Mouse (Mus musculus): ENCODE results near the gene Gm44503.

Gm44503 gene

DNA sequence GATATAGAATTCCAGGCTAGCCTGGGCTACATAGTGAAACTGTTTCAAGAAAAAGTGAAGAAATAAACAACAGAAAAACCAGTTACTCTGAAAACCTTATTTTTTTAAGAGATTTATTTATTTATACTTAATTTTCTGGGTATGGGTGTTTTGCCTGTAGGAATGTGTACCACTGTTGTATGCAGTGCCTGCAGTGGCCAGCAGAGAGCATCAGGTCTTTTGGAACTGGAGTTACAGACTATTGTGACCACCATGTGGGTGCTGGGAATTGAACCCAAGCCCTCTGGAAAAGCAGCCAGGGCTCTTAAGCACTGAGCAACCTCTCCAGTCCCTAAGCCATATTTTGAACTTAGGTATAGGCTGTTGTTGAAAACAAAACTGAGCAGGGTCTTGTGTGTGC lies 14.3 kb downstream of the Gm44503 start:
- DNase-seq (ENCODE audit: low read depth, low spot score), result peak; percentile 55

DNA sequence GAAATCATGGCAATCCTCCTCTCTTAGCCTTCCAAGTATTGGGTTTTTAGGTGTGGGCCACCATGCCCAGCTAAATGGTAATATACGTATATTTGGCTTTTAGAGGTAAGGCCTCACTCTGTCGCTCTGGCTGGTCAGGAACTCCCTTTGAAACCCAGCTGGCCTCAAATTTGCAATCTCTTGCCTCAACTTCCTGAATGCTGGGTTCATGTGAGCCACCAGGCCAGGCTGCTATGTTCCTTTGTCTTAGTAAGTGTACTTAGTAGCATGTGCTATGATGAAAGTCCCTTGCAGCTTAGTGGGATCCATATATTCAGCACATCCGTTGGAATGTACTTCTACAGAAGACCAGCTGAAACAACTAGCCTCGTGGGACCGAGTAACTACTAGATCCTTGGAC lies 16.1 kb downstream of the Gm44503 start:
- no peak for DNase-seq (ENCODE audit: low read depth, low spot score)

DNA sequence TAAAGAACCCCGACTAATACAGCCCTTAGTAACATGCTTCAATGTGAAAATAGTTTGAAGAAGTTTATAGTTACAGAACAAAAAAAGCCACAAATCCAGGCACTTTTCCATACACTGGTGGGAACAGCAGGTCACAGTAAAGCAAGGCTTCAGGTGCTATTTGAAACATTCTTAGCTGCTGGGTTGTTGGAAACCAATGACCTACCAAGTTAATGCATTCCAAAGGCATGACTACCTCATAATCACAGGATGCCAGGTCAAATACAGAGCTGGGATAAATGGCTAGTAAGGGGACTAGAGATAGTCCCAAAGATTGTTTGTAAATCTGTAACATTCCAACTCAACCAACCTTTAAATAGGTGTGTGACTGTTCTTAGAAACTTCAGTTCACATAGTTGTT lies 16.6 kb downstream of the Gm44503 start:
- DNase-seq (ENCODE audit: low read depth, low spot score), result no peak

DNA sequence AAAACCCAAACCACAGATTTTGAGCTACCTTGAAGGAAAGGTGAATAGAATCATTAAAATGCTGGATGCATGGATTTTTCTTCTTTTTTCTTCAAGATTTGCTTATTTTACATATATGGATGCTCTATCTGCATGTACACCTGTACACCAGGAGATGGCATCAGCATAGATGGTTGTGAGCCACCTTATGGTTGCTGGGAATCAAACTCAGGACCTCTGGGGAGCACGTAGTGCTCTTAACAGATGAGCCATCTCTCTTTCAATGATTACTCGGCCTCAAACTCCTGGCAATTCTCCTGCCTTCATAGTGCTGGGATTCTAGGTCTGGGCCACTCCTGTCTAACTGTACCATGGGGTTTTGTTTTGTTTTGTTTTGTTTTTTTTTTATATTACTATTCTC lies 24.4 kb downstream of the Gm44503 start:
- DNase-seq (ENCODE audit: low read depth, low spot score), result peak; percentile 37

DNA sequence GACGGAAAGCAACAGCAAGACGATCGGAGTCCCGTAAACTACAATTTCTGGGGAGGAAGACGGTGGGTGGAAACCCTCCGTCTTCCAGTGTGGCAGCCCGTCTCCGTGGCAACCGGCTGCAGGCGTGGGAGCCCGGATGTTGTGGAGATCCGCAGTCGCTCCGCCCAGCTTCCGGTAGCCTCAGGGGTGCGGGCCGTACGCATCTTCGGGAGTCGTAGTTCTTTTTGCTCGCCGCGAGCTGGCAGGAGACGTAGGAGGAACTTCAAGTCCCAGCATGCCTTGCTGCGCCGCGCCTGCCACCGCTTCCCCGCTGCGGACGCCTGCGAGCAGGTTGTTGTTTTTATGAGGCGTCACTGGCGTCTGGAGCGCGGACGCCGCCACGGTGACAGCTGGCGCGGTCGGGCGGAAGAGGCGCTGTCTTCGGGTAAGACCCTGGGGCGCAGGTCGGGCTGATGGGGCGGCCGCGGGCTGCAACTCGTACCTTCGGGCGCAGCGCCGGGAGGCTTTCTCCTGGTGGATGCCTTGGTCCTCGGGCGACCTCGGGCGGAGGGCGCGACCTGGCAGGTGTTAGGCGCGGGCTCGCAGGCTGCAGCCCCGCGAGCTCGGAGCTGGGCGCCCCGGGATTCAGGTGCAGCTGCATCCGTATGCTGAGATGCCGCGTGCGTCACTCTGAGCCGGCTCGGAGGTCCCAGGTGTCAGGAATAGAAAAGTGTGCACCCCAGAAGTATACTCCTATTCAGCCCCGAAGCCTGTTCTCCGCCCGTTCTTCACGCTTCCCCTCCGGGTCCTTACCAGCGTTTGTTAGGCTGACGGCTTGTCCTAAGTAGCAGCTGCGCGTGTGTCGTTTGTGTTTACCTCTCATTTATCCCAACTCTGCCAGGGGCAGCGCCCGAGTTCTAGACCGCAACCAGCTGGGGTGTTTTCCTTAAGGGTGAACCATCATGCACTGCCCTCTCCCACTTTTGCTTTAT lies 26.9 kb downstream of the Gm44503 start, which contains the start of the genes Ccpg1os and Ccpg1:
Gene Ccpg1os (minus strand): TSS at position 133 of the 971 bp plus-strand sequence.
Gene Ccpg1 (plus strand): TSS at position 180 of the 971 bp plus-strand sequence.
- peak; percentile 99 for DNase-seq (ENCODE audit: low read depth, low spot score)

DNA sequence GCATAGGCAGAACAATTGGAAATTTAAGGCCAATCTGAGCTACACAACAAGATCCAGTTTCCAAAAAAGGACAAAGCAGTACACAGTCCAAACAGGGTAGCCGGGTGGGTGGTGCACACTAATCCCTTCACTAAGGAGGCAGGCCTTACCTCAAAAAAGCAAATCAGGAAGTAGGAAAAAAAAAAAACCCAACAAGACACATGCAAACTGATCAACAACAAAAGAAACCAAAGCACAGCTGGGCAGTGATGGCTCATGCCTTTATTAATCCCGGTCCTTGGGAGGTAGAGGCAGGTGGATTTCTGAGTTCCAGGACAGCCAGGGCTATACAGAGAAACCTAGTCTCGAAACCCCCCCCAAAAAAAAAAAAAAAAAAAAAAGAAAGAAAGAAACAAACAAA lies 29.1 kb downstream of the Gm44503 start:
- DNase-seq (ENCODE audit: low read depth, low spot score), result peak; percentile 44

DNA sequence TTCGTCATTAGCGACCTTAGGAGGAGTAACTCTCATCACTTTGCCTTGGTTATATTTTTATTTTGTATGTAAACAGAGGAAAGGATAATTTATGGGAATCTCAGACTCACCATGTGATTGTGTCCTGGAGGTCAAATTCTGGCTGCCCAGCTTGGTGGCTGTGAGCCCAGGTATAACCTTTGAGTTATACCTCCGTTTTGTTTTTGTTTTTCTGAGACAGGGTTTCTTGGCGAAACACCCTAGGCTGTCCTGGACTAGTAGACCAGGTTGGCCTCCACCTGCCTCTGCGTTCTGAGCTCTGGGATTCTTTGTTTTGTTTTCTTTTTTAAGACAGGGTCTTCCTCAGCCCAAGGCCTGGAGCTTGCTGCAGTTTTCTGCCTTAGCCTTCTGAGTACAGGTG lies 30.1 kb downstream of the Gm44503 start:
- no peak for DNase-seq (ENCODE audit: low read depth, low spot score)

DNA sequence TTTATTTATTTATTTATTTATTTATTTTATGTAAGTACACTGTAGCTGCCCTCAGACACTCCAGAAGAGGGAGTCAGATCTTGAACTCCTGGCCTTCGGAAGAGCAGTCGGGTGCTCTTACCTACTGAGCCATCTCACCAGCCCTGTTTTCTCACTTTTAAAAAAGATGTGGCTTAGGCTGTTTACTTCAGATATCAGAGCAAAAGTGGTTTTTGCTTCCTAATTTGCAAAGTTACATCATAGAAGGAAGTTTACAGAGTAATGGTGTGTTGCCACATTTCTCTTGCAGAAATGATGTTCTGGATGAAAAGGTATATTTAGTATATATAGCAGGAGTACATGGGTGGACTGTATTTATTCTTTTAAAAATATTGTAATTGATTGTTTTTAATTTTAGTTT lies 32.8 kb downstream of the Gm44503 start:
- DNase-seq (ENCODE audit: low read depth, low spot score), result no peak

DNA sequence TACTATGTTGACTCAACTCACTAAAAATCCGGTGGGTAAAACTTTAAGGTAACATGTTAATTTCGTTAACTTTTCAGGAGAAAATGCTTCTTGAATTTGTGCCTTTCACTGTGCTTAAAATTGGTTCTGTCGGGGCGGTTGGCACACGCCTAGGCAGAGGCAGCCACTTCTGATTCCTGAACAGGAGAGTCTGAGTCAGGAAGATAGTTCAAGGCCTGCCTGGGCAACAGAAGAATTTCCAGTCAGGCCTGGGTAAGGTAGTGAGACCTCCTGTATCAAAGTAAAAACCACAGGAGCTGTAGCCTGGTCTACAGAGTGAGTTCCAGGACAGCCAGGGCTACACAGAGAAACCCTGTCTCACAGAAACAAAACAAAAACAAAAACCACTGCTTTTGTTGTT lies 33.9 kb downstream of the Gm44503 start:
- DNase-seq (ENCODE audit: low read depth, low spot score), result no peak

DNA sequence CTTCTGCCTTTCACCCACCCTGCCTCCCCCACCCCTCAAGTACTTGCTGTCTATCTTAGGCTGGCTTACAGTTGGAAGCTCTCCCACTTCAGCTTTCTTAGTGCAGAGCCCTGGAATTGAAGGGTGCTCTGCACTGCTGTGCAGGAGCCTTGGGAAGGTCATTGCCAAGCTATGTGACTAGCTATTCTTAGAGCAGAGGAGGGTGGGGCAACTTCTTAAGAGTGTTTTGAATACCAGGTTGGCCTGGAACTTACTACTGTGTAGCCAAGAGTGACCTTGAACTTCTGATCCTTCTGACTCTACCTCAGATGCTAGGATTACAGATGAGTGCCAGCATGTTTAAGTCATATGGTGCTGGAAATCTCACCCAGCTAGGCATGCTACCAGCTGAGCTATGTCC lies 37.5 kb downstream of the Gm44503 start:
- DNase-seq (ENCODE audit: low read depth, low spot score), result peak; percentile 95

DNA sequence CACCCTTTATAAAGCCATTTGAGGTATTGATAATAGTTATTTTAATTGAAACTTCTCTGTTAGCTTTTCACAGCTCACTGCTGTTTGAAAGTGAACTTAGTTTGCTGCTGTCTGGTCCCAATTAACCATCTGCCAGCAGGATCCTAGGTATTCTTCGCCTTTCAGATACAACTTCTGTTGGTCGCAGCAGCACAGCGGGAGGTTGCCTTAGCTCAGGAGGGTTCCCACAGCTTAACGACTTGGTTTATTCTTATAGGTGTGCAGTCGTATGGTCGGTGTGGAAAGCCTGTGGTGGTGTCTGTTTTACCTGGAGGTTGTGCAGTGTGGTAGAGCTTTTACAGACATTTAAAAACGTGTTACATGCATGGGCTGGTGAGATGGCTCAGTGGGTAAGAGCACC lies 38.2 kb downstream of the Gm44503 start:
- peak; percentile 78 for DNase-seq (ENCODE audit: low read depth, low spot score)

DNA sequence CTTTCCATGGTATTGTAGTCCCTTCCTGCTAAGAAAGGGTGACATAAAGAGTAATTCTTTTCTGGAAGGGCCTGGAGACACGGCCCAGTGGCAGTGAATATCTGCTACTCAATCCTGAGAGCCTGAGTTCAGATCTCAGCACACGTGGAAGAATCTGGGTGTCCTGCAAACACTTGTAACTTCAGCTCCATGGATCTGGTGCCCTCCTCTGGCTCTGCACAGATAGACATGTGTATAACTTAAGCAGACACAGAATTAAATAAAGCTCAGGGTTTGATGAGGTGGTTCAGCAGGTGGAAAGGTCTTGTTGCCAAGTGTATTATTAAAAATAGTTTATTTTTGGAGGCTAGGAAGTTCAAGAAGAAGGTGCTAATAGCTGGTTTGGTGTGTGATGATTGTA lies 41.8 kb downstream of the Gm44503 start:
- no peak for DNase-seq (ENCODE audit: low read depth, low spot score)

DNA sequence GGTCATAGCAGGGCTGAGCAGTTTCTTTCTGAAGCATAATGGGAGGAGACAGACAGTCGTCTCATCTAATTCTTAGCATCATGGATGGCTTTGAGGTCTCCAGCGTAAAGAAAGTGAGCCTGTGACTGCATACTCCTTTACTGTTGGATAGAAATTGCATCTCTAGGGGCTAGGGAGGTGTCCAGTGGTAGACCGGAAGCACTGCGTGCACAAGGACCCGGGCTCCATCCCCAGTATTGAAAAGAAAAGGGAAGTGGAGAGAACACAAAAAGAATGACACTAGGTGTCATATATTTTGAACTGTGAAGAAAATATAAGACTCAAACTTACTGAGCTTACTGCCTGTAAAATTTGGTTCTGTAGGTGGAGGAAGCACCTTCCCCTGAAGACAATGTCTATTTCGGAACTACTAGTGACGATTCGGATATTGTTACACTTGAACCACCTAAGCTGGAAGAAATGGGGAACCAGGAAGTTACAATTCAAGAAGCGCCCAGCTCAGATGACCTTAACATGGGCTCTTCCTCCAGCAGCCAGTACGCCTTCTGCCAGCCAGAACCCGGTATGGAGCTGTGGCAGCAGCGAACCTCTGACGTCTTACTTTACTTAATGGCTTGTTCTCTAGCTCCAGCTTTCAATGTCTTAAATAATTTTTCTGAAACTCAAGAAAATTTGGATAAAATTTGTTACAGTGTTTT lies 42.8 kb downstream of the Gm44503 start:
- DNase-seq (ENCODE audit: low read depth, low spot score), result no peak

DNA sequence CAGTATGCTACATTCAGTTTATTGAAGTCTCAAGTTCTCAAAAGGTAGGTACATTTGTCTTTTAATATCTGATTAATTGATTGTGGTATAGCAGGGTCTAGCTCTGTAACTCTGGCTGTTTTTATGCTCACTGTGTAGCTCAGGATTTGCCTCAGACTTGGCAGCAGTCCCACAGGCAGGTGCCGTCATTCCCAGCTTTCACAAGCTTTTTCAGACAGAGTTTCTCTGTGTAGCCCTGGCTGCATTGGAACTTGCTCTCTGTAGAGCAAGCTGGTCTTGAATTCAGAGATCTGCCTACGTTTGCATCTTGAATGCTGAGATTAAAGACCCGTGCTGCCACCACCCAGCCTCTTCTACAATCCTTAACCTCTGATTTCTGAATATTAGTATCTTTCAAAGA lies 43.5 kb downstream of the Gm44503 start:
- DNase-seq (ENCODE audit: low read depth, low spot score), result no peak

DNA sequence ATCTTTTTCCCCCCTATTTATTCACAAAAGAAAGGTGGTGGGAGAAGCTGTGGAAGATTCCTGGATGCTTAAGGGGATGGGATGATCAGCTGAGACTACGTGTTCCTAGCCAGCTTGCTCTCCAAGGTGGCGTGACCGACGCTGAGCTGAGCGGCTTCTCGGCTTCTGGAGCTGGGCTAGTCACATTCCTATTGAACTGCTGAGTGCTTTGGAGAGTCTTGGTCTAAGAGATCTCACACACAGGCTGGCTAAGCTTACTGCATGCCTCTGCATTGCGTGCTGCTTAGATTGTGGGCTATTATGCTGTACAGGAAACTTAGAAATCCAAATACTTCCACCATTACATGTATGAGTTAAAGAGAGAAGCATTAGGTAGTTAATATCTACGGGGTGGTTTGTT lies 45.4 kb downstream of the Gm44503 start:
- no peak for DNase-seq (ENCODE audit: low read depth, low spot score)

DNA sequence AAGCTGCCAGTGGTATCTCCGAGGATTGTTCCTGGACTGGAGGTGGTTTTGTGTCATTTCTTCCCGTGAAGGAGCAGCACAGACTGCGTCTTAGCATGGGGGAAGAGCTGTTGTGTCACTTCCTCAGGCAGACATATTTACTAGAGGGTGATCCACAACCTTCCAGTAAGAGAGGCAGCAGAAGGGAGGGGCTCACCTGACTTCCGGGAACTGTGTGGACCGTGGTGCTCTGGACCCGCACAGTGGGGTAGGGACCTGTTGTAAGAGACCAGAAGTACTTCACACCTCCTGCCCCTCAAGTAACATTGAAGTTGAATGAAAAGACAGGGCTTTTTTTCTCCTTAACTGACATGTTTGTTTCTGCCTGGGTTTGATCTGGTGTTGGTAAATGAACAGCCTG lies 46.5 kb downstream of the Gm44503 start:
- peak; percentile 80 for DNase-seq (ENCODE audit: low read depth, low spot score)

DNA sequence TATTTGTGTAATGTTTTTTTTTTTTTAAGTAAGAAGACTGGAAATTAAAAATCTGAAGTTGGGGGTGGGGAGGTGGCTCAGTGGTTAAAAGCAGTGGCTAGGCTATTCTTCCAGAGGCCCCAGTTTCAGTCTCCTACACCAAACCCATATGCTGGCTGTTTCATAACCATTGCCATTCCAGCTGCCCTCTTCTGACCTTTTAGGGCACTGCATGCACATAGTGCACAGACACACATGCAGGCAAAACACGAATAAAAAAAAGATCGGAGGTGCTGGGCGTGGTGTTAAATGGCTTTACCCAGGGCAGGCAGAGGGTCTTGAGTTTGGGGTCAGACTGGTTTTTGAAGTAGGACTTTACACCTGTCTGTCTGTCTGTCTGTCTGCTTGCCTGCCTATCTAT lies 47.5 kb downstream of the Gm44503 start:
- peak; percentile 61 for DNase-seq (ENCODE audit: low read depth, low spot score)

DNA sequence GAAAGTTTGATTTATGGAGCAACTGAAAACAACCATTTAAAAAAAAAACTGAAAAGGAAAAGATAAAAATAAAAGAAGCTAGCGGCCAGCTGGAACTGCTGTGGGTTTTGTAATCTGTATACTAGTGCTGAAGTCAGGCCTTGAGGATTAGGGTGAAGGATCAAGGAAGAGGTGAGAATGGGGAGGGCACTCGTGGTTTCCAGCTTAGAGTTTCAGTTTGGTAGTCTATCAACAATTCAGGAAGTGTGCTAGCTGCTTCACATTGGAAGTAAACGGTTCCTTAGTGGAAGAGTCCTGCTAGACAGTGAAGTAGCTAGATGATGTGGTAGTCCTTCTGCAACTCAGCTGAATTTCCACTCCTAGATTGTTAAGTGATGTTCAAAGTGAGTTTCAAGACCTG lies 49.7 kb downstream of the Gm44503 start:
- DNase-seq (ENCODE audit: low read depth, low spot score), result no peak

DNA sequence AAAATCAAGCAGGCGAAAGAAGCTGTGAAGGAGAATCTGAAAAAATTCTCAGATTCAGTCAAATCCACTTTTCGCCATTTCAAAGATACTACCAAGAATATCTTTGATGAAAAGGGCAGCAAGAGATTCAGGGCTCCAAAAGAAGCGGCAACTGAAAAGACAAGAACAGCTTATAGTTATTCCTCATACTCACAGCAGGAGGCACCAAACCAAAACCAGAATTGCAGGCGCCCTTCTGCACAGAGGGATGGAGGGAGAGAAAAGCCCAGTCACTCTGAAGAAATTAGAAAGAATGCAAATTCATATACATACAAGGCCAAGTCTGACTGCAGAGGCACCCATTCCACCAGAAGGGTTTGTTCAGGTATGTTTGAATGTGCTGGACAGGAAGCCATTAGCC lies 54.0 kb downstream of the Gm44503 start:
- no peak for DNase-seq (ENCODE audit: low read depth, low spot score)

DNA sequence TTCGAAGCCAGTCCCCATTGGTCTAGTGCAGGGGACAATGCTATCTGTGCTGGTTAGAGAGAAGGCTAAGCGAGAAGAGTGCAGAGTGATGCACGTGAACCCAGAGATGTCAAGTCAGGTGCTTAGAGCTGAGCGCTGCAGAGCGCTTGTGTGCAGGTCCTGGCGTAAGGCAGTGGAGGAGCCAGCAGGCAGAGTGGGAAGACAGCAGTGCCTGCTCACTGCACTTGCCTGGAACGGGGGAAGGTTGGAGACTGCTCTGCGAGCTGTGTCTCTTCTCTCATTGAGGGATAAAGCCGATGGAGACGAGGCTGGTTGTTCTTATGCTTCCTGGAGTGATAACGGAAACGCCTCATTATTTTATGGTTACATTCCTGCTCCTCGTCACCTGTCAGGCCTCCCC lies 56.1 kb downstream of the Gm44503 start:
- DNase-seq (ENCODE audit: low read depth, low spot score), result no peak

DNA sequence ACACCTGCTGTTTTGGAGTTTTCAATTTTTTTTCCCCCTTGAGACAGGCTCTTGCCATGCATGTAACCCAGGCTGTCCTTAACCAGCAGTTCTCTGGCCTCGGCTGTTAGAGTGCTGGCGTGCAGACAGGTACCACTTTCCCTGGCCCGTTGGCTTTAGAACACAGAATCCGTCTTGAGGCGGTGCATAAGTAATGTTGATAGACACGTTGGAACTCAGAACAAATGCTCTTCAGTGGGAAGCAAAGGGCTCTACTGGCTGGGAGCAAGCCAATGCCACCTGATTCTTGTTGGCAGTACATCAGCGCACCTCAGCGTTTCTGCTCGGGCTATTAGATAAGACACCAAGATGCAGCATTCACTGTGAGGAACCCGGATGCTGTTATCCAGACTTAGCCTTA lies 61.2 kb downstream of the Gm44503 start:
- DNase-seq (ENCODE audit: low read depth, low spot score), result no peak

DNA sequence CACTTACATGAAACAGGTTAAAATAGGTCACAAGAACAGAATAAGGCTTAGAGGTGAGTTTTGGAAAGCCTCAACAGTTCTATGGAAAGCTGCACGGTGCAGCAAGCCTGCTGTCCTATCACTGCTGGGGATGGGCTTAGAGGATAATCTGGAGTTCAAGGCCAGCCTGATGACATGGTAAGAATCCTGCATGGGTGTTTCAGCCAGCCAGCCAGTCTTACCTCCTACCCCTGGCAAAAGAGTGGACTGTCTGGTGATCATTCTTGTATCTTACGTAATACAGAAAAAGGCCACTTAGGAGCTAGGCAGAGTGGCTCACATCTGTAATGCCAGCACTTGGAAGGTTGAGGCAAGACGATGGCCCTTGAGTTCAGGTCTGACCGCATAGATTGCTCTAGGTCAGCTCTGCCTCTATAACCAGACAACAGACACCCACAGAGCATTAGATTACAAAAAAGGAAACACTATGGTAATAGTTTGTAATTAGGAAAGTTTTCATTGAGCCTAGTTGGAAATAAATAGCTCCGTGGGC lies 62.0 kb downstream of the Gm44503 start:
- DNase-seq (ENCODE audit: low read depth, low spot score), result no peak

All from R1 (cell line).